Mouse (Mus musculus) hindbrain, embryonic 12.5 days (tissue): ENCODE data around the gene Gm21103. TPM values are rescaled to one million over a fixed set of nuclear protein-coding genes. Genes with fewer than 3 reads are reported as not detected.
"Not testable (repeated sequence)": the region's sequence is repeated elsewhere in the genome, so short reads cannot be mapped to it uniquely, and the experiment has no call there.

Source experiments
- ATAC-seq: fragments of 200-750 bp; cut with Nextera tagmentation; 2 replicates; pipeline ENCODE4 v1.8.0; 2017; ENCODE audit warnings: moderate TSS enrichment; ENCODE audit not compliant: low FRiP score
- H3K27ac ChIP-seq: fragments of 300-500 bp; sonication (generic); 2 replicates; pipeline ENCODE4 v1.5.1; 2016; ENCODE audit warnings: mild to moderate bottlenecking
- H3K27me3 ChIP-seq: fragments of 300-500 bp; sonication (generic); 2 replicates; pipeline ENCODE4 v1.6.1; 2016; ENCODE audit warnings: mild to moderate bottlenecking
- H3K36me3 ChIP-seq: fragments of 300-500 bp; sonication (generic); 2 replicates; pipeline ENCODE4 v1.6.1; 2016; ENCODE audit warnings: mild to moderate bottlenecking
- H3K4me1 ChIP-seq: fragments of 300-500 bp; sonication (generic); 2 replicates; pipeline ENCODE4 v1.6.1; 2016
- H3K4me2 ChIP-seq: fragments of 300-500 bp; sonication (generic); replicated peaks from 2 replicates; pipeline ENCODE4 v1.6.1; 2016; ENCODE audit warnings: mild to moderate bottlenecking
- H3K4me3 ChIP-seq: fragments of 300-500 bp; sonication (generic); 2 replicates; pipeline ENCODE4 v1.5.1; 2016; ENCODE audit warnings: mild to moderate bottlenecking
- H3K9ac ChIP-seq: fragments of 300-500 bp; sonication (generic); 2 replicates; pipeline ENCODE4 v1.6.1; 2016; ENCODE audit warnings: mild to moderate bottlenecking, moderate library complexity
- H3K9me3 ChIP-seq: fragments of 300-500 bp; sonication (generic); replicated peaks from 2 replicates; pipeline ENCODE4 v1.6.1; 2016; ENCODE audit warnings: mild to moderate bottlenecking
- WGBS: fragments of 180-500 bp; shearing (Covaris S2); methylation state at CpG from one replicate; pipeline ENCODE4 v1.1.7; 2016; 5-methylcytosine and 5-hydroxymethylcytosine counted together
- polyA plus RNA-seq: library from polyadenylated mRNA; unstranded; fragments of >200 nt; fragmentation: Nextera tagmentation; extraction: Ambion mirVana; gene quantifications from 2 replicates; pipeline ENCODE4 v1.2.1, GENCODE M21; 2016

Gm21103 gene
- not detected in 2 replicates for polyA plus RNA-seq

DNA sequence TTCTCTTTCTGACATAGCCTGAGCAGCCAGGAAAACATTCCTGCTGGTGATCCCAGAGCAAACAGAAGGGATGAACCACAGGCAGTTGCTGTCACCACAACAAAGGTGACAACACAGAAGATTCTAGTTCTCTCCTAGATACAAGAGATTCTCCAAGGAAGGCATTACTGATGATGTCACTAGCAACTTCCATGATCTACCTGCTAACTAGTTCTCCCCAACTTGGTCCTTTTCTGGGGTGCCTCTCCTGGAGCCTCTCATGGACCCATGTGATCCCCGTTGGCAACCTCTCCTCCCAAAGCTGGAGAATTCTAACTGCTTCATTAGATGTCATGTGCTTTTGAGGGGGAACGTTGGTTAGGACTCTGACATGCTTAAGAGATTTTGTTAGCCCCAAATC, at the start of gene Gm21103:
Gm21103 (minus strand) TSS at position 101 of the 400 bp plus-strand sequence.
- not testable (repeated sequence) for H3K4me3 ChIP-seq, H3K36me3 ChIP-seq, H3K9ac ChIP-seq, H3K4me2 ChIP-seq, H3K27ac ChIP-seq, H3K27me3 ChIP-seq, H3K4me1 ChIP-seq, ATAC-seq, H3K9me3 ChIP-seq
- WGBS = 87% methylated on average over 2 of the region's 2 CpGs

- ATAC-seq, H3K27me3 ChIP-seq, H3K4me1 ChIP-seq, H3K4me3 ChIP-seq, H3K9me3 ChIP-seq, H3K4me2 ChIP-seq, H3K36me3 ChIP-seq, H3K27ac ChIP-seq, H3K9ac ChIP-seq: not testable (repeated sequence)
- no CpG with 5 or more reads among the region's 10 CpGs for WGBS
Measured at GRCm38 (mm10) chr14:6343578-6343977, 38.9 kb upstream of the Gm21103 start, which contains the start of gene Gm3618. TSS of gene Gm3618 (minus strand) at chr14:6343678.

- not testable (repeated sequence) for H3K9me3 ChIP-seq, H3K27ac ChIP-seq, ATAC-seq, H3K36me3 ChIP-seq, H3K4me1 ChIP-seq, H3K27me3 ChIP-seq
- peak within 1 kb of the TSS; percentile 69 for H3K9ac ChIP-seq
- WGBS = 2% methylated on average over 47 of the region's 57 CpGs
- H3K4me3 ChIP-seq = peak within 1 kb of the TSS; percentile 52
- peak within 1 kb of the TSS; percentile 64 for H3K4me2 ChIP-seq
Measured at GRCm38 (mm10) chr14:6286931-6287715, 17.5 kb downstream of the Gm21103 start, which contains the start of gene Gm3411. TSS of gene Gm3411 (minus strand) at chr14:6287250.

Other genes starting within 250 kb of the Gm21103 start
- not detected in 2 replicates for gene Gm6337, start 246.6 kb downstream of the Gm21103 start, polyA plus RNA-seq
- 0.80 and 0.96 TPM in 2 replicates for gene Gm8206, start 210.9 kb downstream of the Gm21103 start, polyA plus RNA-seq
- 2.9 and 3.0 TPM in 2 replicates for gene Gm3468, start 196.2 kb downstream of the Gm21103 start, polyA plus RNA-seq
- not detected in 2 replicates for gene Gm3476, start 179.0 kb downstream of the Gm21103 start, polyA plus RNA-seq
- not detected in 2 replicates for gene Gm21560, start 85.6 kb downstream of the Gm21103 start, polyA plus RNA-seq
- 3.4 and 3.8 TPM in 2 replicates for gene Gm3411, start 17.6 kb downstream of the Gm21103 start, polyA plus RNA-seq
- gene Gm3618, start 38.8 kb upstream of the Gm21103 start, polyA plus RNA-seq = not detected in 2 replicates
- not detected in 2 replicates for gene Gm16440, start 85.5 kb upstream of the Gm21103 start, polyA plus RNA-seq
- 1.3 and 2.6 TPM in 2 replicates for gene Gm3591, start 107.6 kb upstream of the Gm21103 start, polyA plus RNA-seq
- gene Gm3594, start 139.8 kb upstream of the Gm21103 start, polyA plus RNA-seq = not detected in 2 replicates
- not detected in 2 replicates for gene Gm8356, start 232.4 kb upstream of the Gm21103 start, polyA plus RNA-seq